ENCODE assay signal across 1 mouse cellular context in the genomic region with DNA sequence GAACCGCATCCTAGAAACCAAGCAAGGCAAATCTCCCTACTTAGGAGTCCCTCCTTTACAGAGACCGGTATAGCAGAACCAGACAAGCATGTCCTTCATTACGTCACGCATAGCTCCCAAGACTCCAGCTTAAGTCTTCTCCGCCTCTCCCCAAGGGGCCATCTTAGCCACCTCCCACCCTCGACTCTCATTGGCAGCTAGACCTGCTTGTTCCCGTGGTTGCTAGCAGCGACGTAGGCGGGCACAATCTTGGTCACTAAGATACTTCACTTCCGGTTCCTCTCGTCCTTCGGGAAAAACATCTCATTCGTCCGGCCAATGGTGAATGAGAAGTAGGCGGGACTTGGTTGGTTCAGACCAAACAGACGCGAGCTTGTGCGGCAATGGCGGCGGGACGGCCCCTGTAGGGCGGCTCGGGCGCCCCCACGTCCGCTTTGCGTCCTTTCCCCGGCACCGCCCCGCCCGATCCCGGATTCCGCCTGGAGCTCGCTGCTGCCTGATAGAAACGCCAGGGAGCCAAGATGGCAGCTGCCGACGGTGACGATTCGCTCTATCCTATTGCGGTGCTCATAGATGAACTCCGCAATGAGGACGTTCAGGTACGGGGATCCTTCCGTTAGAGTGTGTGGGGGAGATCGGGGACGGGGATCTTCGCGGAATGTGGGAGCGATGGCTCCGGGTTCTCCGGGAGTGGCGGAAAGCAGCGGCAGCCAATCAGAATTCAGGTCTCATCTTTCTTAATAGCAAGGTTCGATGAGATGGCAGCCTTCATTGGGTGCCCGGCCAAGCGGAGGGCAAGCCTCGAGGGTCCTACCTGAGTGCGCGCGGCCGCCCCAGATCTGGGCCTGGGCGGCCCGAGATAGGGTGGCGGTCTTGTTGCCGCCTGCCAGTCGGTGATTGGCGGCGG.
TF ChIP-seq lines count a peak whose summit lies in the region.

A gene (plus strand): TSS at position 327 of the 907 bp plus-strand sequence.

TF ChIP-seq in CH12.LX, 34 proteins besides CTCF, POLR2A, EP300 and RAD21 (continued from another document):
- TF ChIP-seq BHLHE40 (IDR thresholded peaks at IDR 0.05; ENCODE audit: low read depth, low read length), result no peak
- peak; percentile 80 for TF ChIP-seq MAZ (IDR thresholded peaks at IDR 0.05; ENCODE audit: low read depth, low read length)
- TF ChIP-seq KAT2A (IDR thresholded peaks at IDR 0.05; ENCODE audit: insufficient replicate concordance, low read length), result peak; percentile 64; the same call in 1 of the 2 replicates
- TF ChIP-seq TCF12 (IDR thresholded peaks at IDR 0.05; ENCODE audit: low read depth, low read length), result peak; percentile 69
- peak; percentile 97 for TF ChIP-seq MXI1 (IDR thresholded peaks at IDR 0.05; ENCODE audit: low read depth, low read length)
- peak; percentile 83; the same call in 1 of the 2 replicates for TF ChIP-seq TBP (conservative IDR thresholded peaks at IDR 0.05; ENCODE audit: low read depth, low read length)
- 0 out of 2 replicates have a peak, but pooled peaks have one; percentile 17 for TF ChIP-seq MAX (IDR thresholded peaks at IDR 0.05; ENCODE audit: low read length)
- peak; percentile 52; the same call in 1 of the 2 replicates for TF ChIP-seq POLR2AphosphoS2 (IDR thresholded peaks at IDR 0.05; ENCODE audit: low read depth, low read length)
- no peak for TF ChIP-seq GABPA (IDR thresholded peaks at IDR 0.05; ENCODE audit: insufficient replicate concordance, low read depth, low read length)
- no peak for TF ChIP-seq SIN3A (IDR thresholded peaks at IDR 0.05; ENCODE audit: low read length)
- TF ChIP-seq ZMIZ1 (IDR thresholded peaks at IDR 0.05; ENCODE audit: low read depth, low read length), result peak; percentile 57; the same call in 1 of the 2 replicates
- peak; percentile 57; the same call in 1 of the 2 replicates for TF ChIP-seq MYC (IDR thresholded peaks at IDR 0.05; ENCODE audit: low read depth, low read length)
- TF ChIP-seq PAX5 (IDR thresholded peaks at IDR 0.05; ENCODE audit: low read length), result no peak
- TF ChIP-seq MEF2A (IDR thresholded peaks at IDR 0.05; ENCODE audit: borderline replicate concordance, low read depth, low read length), result peak; percentile 11; the same call in 1 of the 2 replicates
- 0 out of 2 replicates have a peak, but pooled peaks have one; percentile 53 for TF ChIP-seq JUND (conservative IDR thresholded peaks at IDR 0.05; ENCODE audit: low read depth, low read length)
